Mouse (Mus musculus) MEL (cell line): ENCODE measurements around the gene Vegfb.

Experiments used
- CHD2 ChIP-seq: IDR thresholded peaks from 2 replicates; pipeline ENCODE4 v1.6.1; 2011; ENCODE audit warnings: low read length, improper control_type of control experiment
- EP300 ChIP-seq, 2 experiments: IDR thresholded peaks; 2 replicates each; pipeline ENCODE4 v1.6.1; 2011; ENCODE audit warnings: improper control_type of control experiment in 2 of 2, low read length in 2 of 2, low read depth in 1 of 2, mild to moderate bottlenecking in 1 of 2
- GATA1 ChIP-seq: IDR thresholded peaks from 2 replicates; pipeline ENCODE4 v1.6.1; 2011; ENCODE audit warnings: low read depth, low read length, improper control_type of control experiment
- MAFK ChIP-seq: IDR thresholded peaks from 2 replicates; pipeline ENCODE4 v1.6.1; 2011; ENCODE audit warnings: low read depth, mild to moderate bottlenecking, low read length, improper control_type of control experiment, borderline replicate concordance
- MXI1 ChIP-seq: IDR thresholded peaks from 2 replicates; pipeline ENCODE4 v1.6.1; 2011; ENCODE audit warnings: mild to moderate bottlenecking, low read depth, low read length, improper control_type of control experiment
- NELFE ChIP-seq: IDR thresholded peaks from 2 replicates; pipeline ENCODE4 v1.6.1; 2011; ENCODE audit warnings: low read depth, low read length, improper control_type of control experiment
- POLR2A ChIP-seq, 2 experiments: IDR thresholded peaks; 2 replicates each; pipeline ENCODE4 v1.6.1; 2011 to 2012; ENCODE audit warnings: low read length in 2 of 2, mild to moderate bottlenecking in 2 of 2, control low read depth in 1 of 2, improper control_type of control experiment in 1 of 2, low read depth in 1 of 2, moderate library complexity in 1 of 2; ENCODE audit not compliant: control insufficient read depth in 1 of 2, insufficient read depth in 1 of 2, poor library complexity in 1 of 2
- USF1 ChIP-seq: IDR thresholded peaks from 2 replicates; pipeline ENCODE4 v1.6.1; 2014; ENCODE audit warnings: low read depth, mild to moderate bottlenecking, inconsistent platforms, low read length, improper control_type of control experiment, moderate library complexity
- USF2 ChIP-seq, 2 experiments: IDR thresholded peaks; 2 replicates each; pipeline ENCODE4 v1.6.1; 2011 to 2012; ENCODE audit warnings: improper control_type of control experiment in 2 of 2, low read length in 2 of 2, borderline replicate concordance in 1 of 2, inconsistent platforms in 1 of 2, low read depth in 1 of 2, mild to moderate bottlenecking in 1 of 2; ENCODE audit not compliant: insufficient read depth in 1 of 2
- ZKSCAN1 ChIP-seq: IDR thresholded peaks from 2 replicates; pipeline ENCODE4 v1.6.1; 2012; ENCODE audit warnings: low read depth, mild to moderate bottlenecking, inconsistent platforms, low read length, improper control_type of control experiment, moderate library complexity

- TF ChIP-seq USF1 (no peak), POLR2A (IDR thresholded peaks at IDR 0.05; ENCODE audit: control insufficient read depth in 1 of 2, insufficient read depth in 1 of 2, low read depth in 1 of 2, low read length in 2 of 2, poor library complexity in 1 of 2) (peak; percentile 47 to 92; a peak in 2 of 4 replicates), EP300 (IDR thresholded peaks at IDR 0.05; ENCODE audit: low read depth in 1 of 2, low read length in 2 of 2) (peak; percentile 84 to 97), MXI1 (peak; percentile 66), ZKSCAN1 (no peak), GATA1 (peak; percentile 98), CHD2 (peak; percentile 56; the same call in 1 of the 2 replicates), USF2 (IDR thresholded peaks at IDR 0.05; ENCODE audit: borderline replicate concordance in 1 of 2, insufficient read depth in 1 of 2, low read depth in 1 of 2, low read length in 2 of 2) (no peak), NELFE (peak; percentile 71), MAFK (no peak)
These were observed 30.3 kb upstream of the Vegfb start for GRCm38 (mm10) chr19:7017541-7018457.
